Mouse (Mus musculus) heart, embryonic 14.5 days (tissue): Measurements from ENCODE around the gene Galns. TPM values are rescaled to one million over a fixed set of nuclear protein-coding genes. Genes with fewer than 3 reads are reported as not detected.

Experiments
- ATAC-seq: fragments of 200-750 bp; cut with Nextera tagmentation; 2 replicates; pipeline ENCODE4 v1.8.0; 2017; ENCODE audit warnings: low read depth, moderate TSS enrichment; ENCODE audit not compliant: insufficient number of reproducible peaks, insufficient read depth, low FRiP score
- H3K27ac ChIP-seq, 2 experiments: fragments of 200-500 bp in 1 of 2; fragments of 300-500 bp in 1 of 2; sonication (generic) in 1 of 2; replicated peaks in 1 of 2; 2 replicates each; pipeline ENCODE4 v1.5.1; 2012 to 2014; ENCODE audit warnings: low read depth in 2 of 2, low read length in 2 of 2, control low read depth in 1 of 2, mild to moderate bottlenecking in 1 of 2, mixed read lengths in 1 of 2; ENCODE audit not compliant: control insufficient read depth in 1 of 2, insufficient read depth in 1 of 2
- H3K27me3 ChIP-seq: fragments of 300-500 bp; sonication (generic); 2 replicates; pipeline ENCODE4 v1.6.1; 2014; ENCODE audit warnings: mild to moderate bottlenecking, low read length, control low read depth; ENCODE audit not compliant: control insufficient read depth, insufficient read depth
- H3K36me3 ChIP-seq: fragments of 300-500 bp; sonication (generic); 2 replicates; pipeline ENCODE4 v1.6.1; 2014; ENCODE audit warnings: mild to moderate bottlenecking, control low read depth, low read length, mixed read lengths; ENCODE audit not compliant: control insufficient read depth, insufficient read depth
- H3K4me1 ChIP-seq, 2 experiments: fragments of 200-500 bp in 1 of 2; fragments of 300-500 bp in 1 of 2; sonication (generic) in 1 of 2; 2 replicates each; pipeline ENCODE4 v1.6.1; 2012 to 2014; ENCODE audit warnings: low read length in 2 of 2, control low read depth in 1 of 2, mixed read lengths in 1 of 2; ENCODE audit not compliant: control insufficient read depth in 2 of 2, insufficient read depth in 2 of 2
- H3K4me2 ChIP-seq: fragments of 300-500 bp; sonication (generic); 2 replicates; pipeline ENCODE4 v1.6.1; 2014; ENCODE audit warnings: mild to moderate bottlenecking, low read length
- H3K4me3 ChIP-seq, 2 experiments: fragments of 200-500 bp in 1 of 2; fragments of 300-500 bp in 1 of 2; sonication (generic) in 1 of 2; 2 replicates each; pipeline ENCODE4 v1.5.1; 2012 to 2014; ENCODE audit warnings: low read length in 2 of 2, mild to moderate bottlenecking in 2 of 2, control low read depth in 1 of 2, low read depth in 1 of 2, moderate library complexity in 1 of 2; ENCODE audit not compliant: control insufficient read depth in 1 of 2, insufficient read depth in 1 of 2
- H3K9ac ChIP-seq: fragments of 300-500 bp; sonication (generic); 2 replicates; pipeline ENCODE4 v1.6.1; 2014; ENCODE audit warnings: mild to moderate bottlenecking, low read length
- H3K9me3 ChIP-seq: fragments of 300-500 bp; sonication (generic); 2 replicates; pipeline ENCODE4 v1.6.1; 2016; ENCODE audit warnings: low read length, control low read depth; ENCODE audit not compliant: control insufficient read depth
- WGBS: fragments of 180-500 bp; shearing (Covaris S2); extraction: QIAGEN DNeasy Blood & Tissue Kit; methylation state at CpG from one replicate; pipeline ENCODE4 v1.1.7; 2014; 5-methylcytosine and 5-hydroxymethylcytosine counted together
- polyA plus RNA-seq: library from polyadenylated mRNA; unstranded; fragments of >200 nt; fragmentation: Nextera tagmentation; extraction: Ambion mirVana; gene quantifications from 2 replicates; pipeline ENCODE4 v1.2.1, GENCODE M21; 2014

Galns gene
- polyA plus RNA-seq, 1 experiment from 2014 or later, result 11.2 TPM

DNA sequence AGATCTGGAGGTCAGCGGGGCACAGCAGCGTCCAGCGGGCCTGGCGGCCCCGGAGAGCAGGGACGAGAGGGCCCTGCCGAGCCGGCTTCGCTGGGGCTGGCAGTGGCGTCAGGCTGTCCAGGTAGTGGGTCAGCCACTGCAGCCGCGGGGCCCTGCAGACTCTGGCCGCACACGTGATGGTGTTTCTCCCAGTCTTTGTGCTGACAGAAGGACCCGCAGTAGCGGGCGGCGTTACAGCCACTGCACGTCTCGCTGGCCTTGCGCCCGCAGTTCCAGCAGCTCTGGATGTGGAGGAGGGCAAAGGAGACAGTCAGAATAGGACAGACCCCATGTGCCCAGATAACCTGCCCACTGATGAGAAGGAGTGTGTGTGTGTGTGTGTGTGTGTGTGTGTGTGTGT lies 19.4 kb upstream of the Galns start:
- Histone ChIP-seq H3K9me3 (no peaks in the 10 kb centered on the region), H3K27me3 (0 out of 2 replicates have a peak, but pooled peaks cover 3% of the 10 kb centered on the region), H3K9ac (peak overlapping the region; percentile 50; the same call in 1 of the 2 replicates), H3K27ac (no peak overlapping the region), H3K4me2 (peak overlapping the region; percentile 58), H3K4me3 (peak overlapping the region; percentile 8 to 11; a peak in 2 of 4 replicates), H3K4me1 (peaks cover 4 to 5% of the 10 kb centered on the region in 2 experiments; a peak in 2 of 4 replicates), H3K36me3 (peaks cover 27% of the 10 kb centered on the region)
- no peak for ATAC-seq
- WGBS, result 48% methylated on average over 22 of the region's 22 CpGs

DNA sequence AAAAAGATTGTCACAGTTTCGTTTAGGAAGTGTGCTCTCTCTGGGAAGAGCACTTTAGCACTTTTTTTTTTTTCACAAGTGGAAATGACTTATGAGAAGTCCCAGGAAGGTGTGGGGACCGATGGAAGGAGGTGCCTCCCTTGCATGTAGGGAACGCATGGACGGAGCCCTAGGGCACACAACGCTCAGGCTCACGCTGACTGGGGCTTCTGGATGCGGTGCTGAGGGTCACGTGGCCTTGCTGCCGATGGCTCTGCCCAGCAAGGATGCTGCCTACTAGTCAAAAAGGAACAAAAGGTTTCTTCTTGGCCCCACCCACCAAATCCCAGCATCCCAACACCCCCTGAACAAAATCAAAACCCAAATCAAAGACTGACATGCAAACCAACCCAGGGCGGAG lies 18.1 kb upstream of the Galns start:
- Histone ChIP-seq H3K9me3 (no peaks in the 10 kb centered on the region), H3K4me3 (no peak overlapping the region), H3K27ac (no peak overlapping the region), H3K27me3 (0 out of 2 replicates have a peak, but pooled peaks cover 3% of the 10 kb centered on the region), H3K36me3 (peaks cover 15% of the 10 kb centered on the region), H3K4me1 (peaks cover 0 to 1% of the 10 kb centered on the region in 2 experiments; a peak in 2 of 4 replicates), H3K4me2 (no peak overlapping the region), H3K9ac (no peak overlapping the region)
- ATAC-seq, result no peak
- 58% methylated on average over 10 of the region's 10 CpGs for WGBS

- H3K27ac ChIP-seq, result no peak overlapping the region
- peaks cover 6% of the 10 kb centered on the region; the same call in 1 of the 2 replicates for H3K36me3 ChIP-seq
- ATAC-seq, result no peak
- no peak overlapping the region for H3K9ac ChIP-seq
- no peak overlapping the region for H3K4me2 ChIP-seq
- no peak overlapping the region for H3K4me3 ChIP-seq
- H3K27me3 ChIP-seq, result peaks cover 3% of the 10 kb centered on the region; the same call in 1 of the 2 replicates
- no peaks in the 10 kb centered on the region for H3K9me3 ChIP-seq
- peaks cover 0 to 7% of the 10 kb centered on the region in 2 experiments; a peak in 2 of 4 replicates for H3K4me1 ChIP-seq
- 79% methylated on average over 2 of the region's 2 CpGs for WGBS
Measured at GRCm38 (mm10) chr8:122626896-122627295, 15.6 kb upstream of the Galns start.

GRCm38 (mm10) chr8:122625811-122626210 lies 14.5 kb upstream of the Galns start:
- peaks cover 3% of the 10 kb centered on the region; the same call in 1 of the 2 replicates for H3K27me3 ChIP-seq
- ATAC-seq, result no peak
- no peak overlapping the region for H3K27ac ChIP-seq
- H3K9me3 ChIP-seq, result no peaks in the 10 kb centered on the region
- H3K4me3 ChIP-seq, result no peak overlapping the region
- peaks cover 0 to 7% of the 10 kb centered on the region in 2 experiments; a peak in 2 of 4 replicates for H3K4me1 ChIP-seq
- peaks cover 6% of the 10 kb centered on the region; the same call in 1 of the 2 replicates for H3K36me3 ChIP-seq
- 83% methylated on average over 9 of the region's 9 CpGs for WGBS
- H3K9ac ChIP-seq, result no peak overlapping the region
- H3K4me2 ChIP-seq, result no peak overlapping the region

DNA sequence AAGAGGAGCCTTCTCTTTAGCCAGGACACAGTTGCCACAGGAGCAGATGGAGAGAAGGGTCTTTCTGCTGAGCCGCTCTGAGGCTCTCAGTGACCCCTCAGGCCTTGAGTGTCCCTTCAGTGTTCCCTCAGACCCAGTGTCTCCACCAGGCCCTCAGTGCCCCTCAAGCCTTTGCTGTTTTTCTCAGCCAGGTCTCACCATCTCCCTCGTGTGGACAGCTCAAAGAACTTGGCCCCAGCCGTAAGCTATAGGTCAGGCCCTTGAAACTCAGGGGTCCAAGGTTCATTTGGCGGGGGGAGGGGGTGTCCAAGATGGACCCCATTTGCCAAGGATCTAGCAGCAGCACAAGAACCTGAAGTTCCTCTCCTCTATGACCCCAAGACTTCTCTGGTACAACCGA lies 13.4 kb upstream of the Galns start:
- Histone ChIP-seq H3K36me3 (no peaks in the 10 kb centered on the region), H3K27me3 (peaks cover 3% of the 10 kb centered on the region; the same call in 1 of the 2 replicates), H3K4me2 (no peak overlapping the region), H3K9me3 (no peaks in the 10 kb centered on the region), H3K9ac (no peak overlapping the region), H3K4me3 (no peak overlapping the region), H3K4me1 (peaks cover 0 to 7% of the 10 kb centered on the region in 2 experiments; a peak in 2 of 4 replicates), H3K27ac (0 out of 4 replicates have a peak overlapping the region, but pooled peaks of 1 of the 2 experiments have one; percentile 19)
- ATAC-seq, result no peak
- 66% methylated on average over 5 of the region's 5 CpGs for WGBS

DNA sequence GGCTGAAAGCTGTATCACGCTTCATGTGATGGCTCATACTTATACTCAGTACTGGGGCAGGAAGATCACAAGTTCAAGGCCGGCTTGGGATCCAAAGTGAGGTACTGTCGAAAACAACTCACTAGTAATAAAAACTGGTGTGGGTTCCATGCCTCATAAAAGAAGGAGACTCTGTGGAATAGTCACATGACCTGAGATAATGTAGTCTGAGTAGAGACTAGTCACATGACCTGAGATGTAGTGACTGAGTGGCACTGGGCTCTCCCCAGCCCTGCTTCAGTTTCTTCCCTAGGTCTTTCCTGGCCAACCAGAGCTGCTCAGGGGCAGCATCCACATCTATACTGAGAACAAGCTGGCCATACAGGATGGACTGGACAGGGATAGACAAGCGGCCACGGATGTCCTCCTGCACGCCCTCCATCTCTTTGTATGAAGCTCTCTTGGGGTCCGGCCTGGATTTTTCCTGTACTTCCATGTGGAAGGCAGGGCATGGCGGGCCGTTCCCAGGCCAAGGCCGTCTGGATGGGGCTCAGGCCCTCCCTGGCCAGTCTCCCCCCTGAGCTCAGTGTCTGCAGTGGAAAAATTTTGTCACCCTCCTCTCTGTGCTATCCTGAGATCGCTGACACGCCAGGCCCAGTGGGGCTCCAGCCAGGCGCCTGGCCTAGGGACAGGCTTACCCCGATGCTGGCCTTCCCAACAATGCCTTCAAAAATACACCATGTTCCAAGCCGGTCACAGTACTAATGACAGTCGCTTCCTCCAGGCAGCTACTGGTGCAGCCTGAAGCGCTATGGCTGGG lies 12.8 kb upstream of the Galns start:
- ATAC-seq, result no peak
- WGBS, result 70% methylated on average over 17 of the region's 17 CpGs
- Histone ChIP-seq H3K27me3 (peaks cover 3% of the 10 kb centered on the region; the same call in 1 of the 2 replicates), H3K4me1 (peaks cover 0 to 7% of the 10 kb centered on the region in 2 experiments; a peak in 2 of 4 replicates), H3K9me3 (no peaks in the 10 kb centered on the region), H3K9ac (no peak overlapping the region), H3K4me2 (no peak overlapping the region), H3K4me3 (no peak overlapping the region), H3K36me3 (no peaks in the 10 kb centered on the region), H3K27ac (0 out of 4 replicates have a peak overlapping the region, but pooled peaks of 1 of the 2 experiments have one; percentile 19)

GRCm38 (mm10) chr8:122622727-122623126 lies 11.5 kb upstream of the Galns start, which contains the start of gene Pabpn1l:
Pabpn1l (minus strand) TSS chr8:122622739.
- no peak within 1 kb of the TSS for H3K27ac ChIP-seq
- no peaks in the 10 kb centered on the region for H3K9me3 ChIP-seq
- WGBS, result 81% methylated on average over 6 of the region's 6 CpGs
- H3K4me1 ChIP-seq, result peaks cover 0 to 10% of the 10 kb centered on the region in 2 experiments; a peak in 2 of 4 replicates
- H3K36me3 ChIP-seq, result no peaks in the 10 kb centered on the region
- no peak within 1 kb of the TSS for H3K4me2 ChIP-seq
- no peak within 1 kb of the TSS for H3K4me3 ChIP-seq
- H3K27me3 ChIP-seq, result peaks cover 3% of the 10 kb centered on the region; the same call in 1 of the 2 replicates
- ATAC-seq, result no peak
- no peak within 1 kb of the TSS for H3K9ac ChIP-seq
